Comparison of ENCODE assay signal across 24 mouse cellular contexts in genomic region chr10:113161486-113161885, GRCm38 (mm10).
DNase-seq lines count a peak whose midpoint lies in the region; ATAC-seq and TF ChIP-seq lines count a peak whose summit lies in the region.
"Had no signal": no experiment of that assay in that cellular context is flagged by ENCODE, and none has a peak within 500 bp of the region (broad histone marks: within the 10 kb centered on the region; RNA-seq: fewer than 3 reads in every experiment).

No protein-coding gene starts in this region.

- no peak for TF ChIP-seq CTCF in kidney, postnatal 0 days (IDR thresholded peaks at IDR 0.05; ENCODE audit: low read depth)

- peak; percentile 40; the same call in 1 of the 2 replicates for ATAC-seq in kidney, postnatal 0 days (replicated peaks; ENCODE audit: low FRiP score, low read depth)
- ATAC-seq in hindbrain, embryonic 15.5 days (ENCODE audit: low FRiP score, low read depth) = 0 out of 2 replicates have a peak, but pooled peaks have one; percentile 54
- ATAC-seq in neural tube, embryonic 12.5 days (ENCODE audit: low FRiP score, low read depth) = peak; percentile 56; the same call in 1 of the 2 replicates
- ATAC-seq: forebrain, embryonic 15.5 days; intestine, postnatal 0 days had no signal

- H3K4me3 ChIP-seq in kidney, postnatal 0 days (replicated peaks; ENCODE audit: low read depth, low read length) = no peak overlapping the region
- no peak overlapping the region for H3K4me3 ChIP-seq in hindbrain, embryonic 15.5 days
- H3K4me3 ChIP-seq in neural tube, embryonic 12.5 days = no peak overlapping the region
- H3K4me3 ChIP-seq: embryonic facial prominence, embryonic 15.5 days; forebrain, embryonic 15.5 days; heart, embryonic 12.5 days; limb, embryonic 13.5 days; liver, embryonic 13.5 days had no signal

- no peaks in the 10 kb centered on the region for H3K9me3 ChIP-seq in kidney, postnatal 0 days (replicated peaks; ENCODE audit: low read length)
- no peaks in the 10 kb centered on the region for H3K9me3 ChIP-seq in hindbrain, embryonic 15.5 days
- H3K9me3 ChIP-seq in neural tube, embryonic 12.5 days = no peaks in the 10 kb centered on the region
- H3K9me3 ChIP-seq: embryonic facial prominence, embryonic 15.5 days; forebrain, embryonic 15.5 days; heart, embryonic 12.5 days; limb, embryonic 13.5 days; liver, embryonic 13.5 days had no signal

- H3K27me3 ChIP-seq in kidney, postnatal 0 days (ENCODE audit: insufficient read depth, low read length) = no peaks in the 10 kb centered on the region
- H3K27me3 ChIP-seq in hindbrain, embryonic 15.5 days = no peaks in the 10 kb centered on the region
- H3K27me3 ChIP-seq in neural tube, embryonic 12.5 days (replicated peaks) = no peaks in the 10 kb centered on the region
- H3K27me3 ChIP-seq: embryonic facial prominence, embryonic 15.5 days; forebrain, embryonic 15.5 days; heart, embryonic 12.5 days; limb, embryonic 13.5 days; liver, embryonic 13.5 days had no signal

- H3K4me1 ChIP-seq in kidney, postnatal 0 days (replicated peaks; ENCODE audit: insufficient read depth, low read length) = no peaks in the 10 kb centered on the region
- H3K4me1 ChIP-seq in hindbrain, embryonic 15.5 days (replicated peaks) = no peaks in the 10 kb centered on the region
- no peaks in the 10 kb centered on the region for H3K4me1 ChIP-seq in neural tube, embryonic 12.5 days
- H3K4me1 ChIP-seq: embryonic facial prominence, embryonic 15.5 days; forebrain, embryonic 15.5 days; heart, embryonic 12.5 days; limb, embryonic 13.5 days; liver, embryonic 13.5 days had no signal

- no peak overlapping the region for H3K9ac ChIP-seq in kidney, postnatal 0 days (ENCODE audit: low read depth, low read length)
- H3K9ac ChIP-seq in hindbrain, embryonic 15.5 days = no peak overlapping the region
- H3K9ac ChIP-seq in neural tube, embryonic 12.5 days = no peak overlapping the region
- H3K9ac ChIP-seq: embryonic facial prominence, embryonic 15.5 days; forebrain, embryonic 15.5 days; heart, embryonic 12.5 days; limb, embryonic 13.5 days; liver, embryonic 13.5 days had no signal

- DNase-seq in kidney, postnatal 0 days (ENCODE audit: low spot score) = peak; percentile 59
- no peak for DNase-seq in kidney, postnatal 4 days
- DNase-seq in mesoderm, embryonic 11.5 days (ENCODE audit: low read depth, low spot score) = peak; percentile 4
- no peak for DNase-seq in frontal cortex, postnatal 10 days (ENCODE audit: low spot score in 2 of 2)
- no peak for DNase-seq in cerebellum, adult 11 months
- no peak for DNase-seq in cerebellum, postnatal 14 days
- DNase-seq: adrenal gland, adult 2 months; cerebellum, adult 2 months; gastrocnemius, postnatal 25 days; heart, adult 18-20 months; heart, postnatal 10 days; kidney, postnatal 14 days; liver, embryonic 13.5 days; lung, adult 2 months; lung, postnatal 14 days; right cerebral cortex, postnatal 25 days; spleen, adult 18-20 months had no signal

- H3K36me3 ChIP-seq in kidney, postnatal 0 days (ENCODE audit: insufficient read depth, low read length) = no peaks in the 10 kb centered on the region
- H3K36me3 ChIP-seq in hindbrain, embryonic 15.5 days = no peaks in the 10 kb centered on the region
- no peaks in the 10 kb centered on the region for H3K36me3 ChIP-seq in neural tube, embryonic 12.5 days
- H3K36me3 ChIP-seq: embryonic facial prominence, embryonic 15.5 days; forebrain, embryonic 15.5 days; heart, embryonic 12.5 days; limb, embryonic 13.5 days; liver, embryonic 13.5 days had no signal

- WGBS in kidney, postnatal 0 days = 14% methylated on average over 3 of the region's 3 CpGs
- 43% methylated on average over 3 of the region's 3 CpGs for WGBS in hindbrain, embryonic 15.5 days
- WGBS in neural tube, embryonic 12.5 days = 49% methylated on average over 3 of the region's 3 CpGs

- H3K27ac ChIP-seq in kidney, postnatal 0 days = no peak overlapping the region
- H3K27ac ChIP-seq in hindbrain, embryonic 15.5 days (replicated peaks) = no peak overlapping the region
- no peak overlapping the region for H3K27ac ChIP-seq in neural tube, embryonic 12.5 days
- H3K27ac ChIP-seq: embryonic facial prominence, embryonic 15.5 days; forebrain, embryonic 15.5 days; limb, embryonic 13.5 days; liver, embryonic 13.5 days had no signal

- H3K4me2 ChIP-seq in kidney, postnatal 0 days (ENCODE audit: low read length) = no peak overlapping the region
- no peak overlapping the region for H3K4me2 ChIP-seq in hindbrain, embryonic 15.5 days
- H3K4me2 ChIP-seq in neural tube, embryonic 12.5 days (replicated peaks) = no peak overlapping the region
- H3K4me2 ChIP-seq: embryonic facial prominence, embryonic 15.5 days; forebrain, embryonic 15.5 days; heart, embryonic 12.5 days; limb, embryonic 13.5 days; liver, embryonic 13.5 days had no signal

Comparison
In these comparisons a context has a peak if more than half of its experiments do, and no peak if none do; other contexts are left out.
1. DNase-seq: peak in kidney, postnatal 0 days (single experiment) and mesoderm, embryonic 11.5 days (single experiment); none in kidney, postnatal 4 days (0 of 2), frontal cortex, postnatal 10 days (0 of 2), cerebellum, adult 11 months (single experiment) and cerebellum, postnatal 14 days (0 of 2).
2. Peak in every context shown above with its lines, with median percentiles within 50 percentile points of each other: ATAC-seq.